Mouse (Mus musculus) C2C12 (cell line): Measurements from ENCODE around the gene Agr3. TPM values are rescaled to one million over a fixed set of nuclear protein-coding genes. Genes with fewer than 3 reads are reported as not detected.

ENCODE experiments used
- H3K27me3 ChIP-seq: one replicate; pipeline ENCODE4 v1.6.1; 2011; ENCODE audit not compliant: control insufficient read depth, insufficient read depth, insufficient read length
- H3K36me3 ChIP-seq: one replicate; pipeline ENCODE4 v1.6.1; 2011; ENCODE audit not compliant: control insufficient read depth, insufficient read depth
- H3K4me3 ChIP-seq: one replicate; pipeline ENCODE4 v1.5.1; 2011; ENCODE audit warnings: mild to moderate bottlenecking, control low read depth; ENCODE audit not compliant: poor library complexity, insufficient read depth, severe bottlenecking
- H3K79me2 ChIP-seq: one replicate; pipeline ENCODE4 v1.6.1; 2011; ENCODE audit not compliant: control insufficient read depth, insufficient read depth
- H3K79me3 ChIP-seq: one replicate; pipeline ENCODE4 v1.6.1; 2011; ENCODE audit warnings: low read depth, control low read depth
- H3ac ChIP-seq: one replicate; pipeline ENCODE3; 2011; ENCODE audit warnings: low read depth; ENCODE audit not compliant: control insufficient read depth, insufficient read length
- CEBPB ChIP-seq: IDR thresholded peaks from one replicate; pipeline ENCODE4 v1.6.1; 2011; ENCODE audit warnings: low read depth, mild to moderate bottlenecking, control low read depth, moderate library complexity
- CTCF ChIP-seq: IDR thresholded peaks from one replicate; pipeline ENCODE4 v1.5.1; 2011; ENCODE audit not compliant: control insufficient read depth, insufficient read depth, insufficient read length
- FOSL1 ChIP-seq: IDR thresholded peaks from one replicate; pipeline ENCODE4 v1.8.0; 2011; ENCODE audit warnings: mild to moderate bottlenecking, low read length; ENCODE audit not compliant: poor library complexity, insufficient read depth, severe bottlenecking
- MAX ChIP-seq: IDR thresholded peaks from one replicate; pipeline ENCODE4 v1.6.1; 2011; ENCODE audit warnings: mild to moderate bottlenecking, control low read depth
- MYOD1 ChIP-seq: IDR thresholded peaks from one replicate; pipeline ENCODE4 v1.6.1; 2011; ENCODE audit warnings: low read depth; ENCODE audit not compliant: control insufficient read depth, insufficient read length
- MYOG ChIP-seq: IDR thresholded peaks from one replicate; pipeline ENCODE4 v1.6.1; 2011; ENCODE audit not compliant: control insufficient read depth, insufficient read length; ENCODE audit errors: extremely low read depth
- USF1 ChIP-seq: IDR thresholded peaks from one replicate; pipeline ENCODE4 v1.6.1; 2011; ENCODE audit warnings: low read depth, mild to moderate bottlenecking, control low read depth, moderate library complexity
- polyA plus RNA-seq: library from polyadenylated mRNA; unstranded; fragments of >200 nt; fragmentation: generic; extraction: Trizol; gene quantifications from one replicate; pipeline ENCODE4 v1.2.1, GENCODE M21; 2012; ENCODE audit warnings: missing spikeins

Agr3 gene
- polyA plus RNA-seq, 1 experiment: not detected

- Histone ChIP-seq H3K4me3 (no peak overlapping the region), H3ac (no peak overlapping the region), H3K79me2 (no peaks in the 10 kb centered on the region), H3K36me3 (no peaks in the 10 kb centered on the region), H3K27me3 (no peaks in the 10 kb centered on the region), H3K79me3 (no peaks in the 10 kb centered on the region)
- no peak for TF ChIP-seq USF1
Observed at GRCm38 (mm10) chr12:35918031-35918430, 7.4 kb upstream of the Agr3 start.

- no peaks in the 10 kb centered on the region for H3K79me3 ChIP-seq
- no peaks in the 10 kb centered on the region for H3K79me2 ChIP-seq
- no peak overlapping the region for H3K4me3 ChIP-seq
- no peaks in the 10 kb centered on the region for H3K27me3 ChIP-seq
- no peak for TF ChIP-seq CEBPB
- TF ChIP-seq MYOD1: no peak
- TF ChIP-seq FOSL1: no peak
- no peak for TF ChIP-seq USF1
- TF ChIP-seq MAX: no peak
- TF ChIP-seq CTCF: no peak
- no peak for TF ChIP-seq MYOG
- no peaks in the 10 kb centered on the region for H3K36me3 ChIP-seq
- no peak overlapping the region for H3ac ChIP-seq
Observed at GRCm38 (mm10) chr12:35927804-35928203, 2.4 kb downstream of the Agr3 start.

- H3ac ChIP-seq: no peak overlapping the region
- H3K79me2 ChIP-seq: no peaks in the 10 kb centered on the region
- no peaks in the 10 kb centered on the region for H3K79me3 ChIP-seq
- no peaks in the 10 kb centered on the region for H3K36me3 ChIP-seq
- H3K27me3 ChIP-seq: no peaks in the 10 kb centered on the region
- H3K4me3 ChIP-seq: no peak overlapping the region
- TF ChIP-seq FOSL1: no peak
- no peak for TF ChIP-seq USF1
- no peak for TF ChIP-seq MAX
- TF ChIP-seq CEBPB: no peak
- TF ChIP-seq CTCF: no peak
- no peak for TF ChIP-seq MYOG
- no peak for TF ChIP-seq MYOD1
Observed at GRCm38 (mm10) chr12:35932816-35933215, 7.4 kb downstream of the Agr3 start.

- no peak overlapping the region for H3K4me3 ChIP-seq
- no peaks in the 10 kb centered on the region for H3K36me3 ChIP-seq
- no peak overlapping the region for H3ac ChIP-seq
- TF ChIP-seq USF1: no peak
- TF ChIP-seq MYOD1: no peak
- TF ChIP-seq CEBPB: no peak
- no peak for TF ChIP-seq CTCF
- H3K79me3 ChIP-seq: no peaks in the 10 kb centered on the region
- H3K79me2 ChIP-seq: no peaks in the 10 kb centered on the region
- H3K27me3 ChIP-seq: no peaks in the 10 kb centered on the region
Observed at GRCm38 (mm10) chr12:35951757-35952156, 26.3 kb downstream of the Agr3 start.

GRCm38 (mm10) chr12:35957235-35957634 lies 31.8 kb downstream of the Agr3 start:
- Histone ChIP-seq H3K79me3 (no peaks in the 10 kb centered on the region), H3K27me3 (no peaks in the 10 kb centered on the region), H3K4me3 (no peak overlapping the region), H3K36me3 (no peaks in the 10 kb centered on the region), H3K79me2 (no peaks in the 10 kb centered on the region), H3ac (no peak overlapping the region)
- no peak for TF ChIP-seq MYOD1
- no peak for TF ChIP-seq CTCF
- no peak for TF ChIP-seq USF1
- no peak for TF ChIP-seq MAX
- no peak for TF ChIP-seq FOSL1
- no peak for TF ChIP-seq CEBPB
- no peak for TF ChIP-seq MYOG

- Histone ChIP-seq H3K79me3 (no peaks in the 10 kb centered on the region), H3ac (no peak overlapping the region), H3K36me3 (no peaks in the 10 kb centered on the region), H3K4me3 (no peak overlapping the region), H3K27me3 (no peaks in the 10 kb centered on the region), H3K79me2 (no peaks in the 10 kb centered on the region)
- TF ChIP-seq USF1 (no peak), CTCF (no peak), MYOD1 (no peak), CEBPB (no peak), MAX (no peak), FOSL1 (no peak)
Observed at GRCm38 (mm10) chr12:35966098-35966767, 40.8 kb downstream of the Agr3 start.
